Mouse (Mus musculus) embryo, embryonic 11.5 days (tissue): ENCODE results near the gene Tnxb.

Experiments used
- DNase-seq: peaks from one replicate; pipeline ENCODE4 v3.0.0-alpha.2; 2012; ENCODE audit warnings: low read depth, low spot score

The Tnxb gene

GRCm38 (mm10) chr17:34659181-34659896 lies 11.0 kb upstream of the Tnxb start:
- no peak for DNase-seq

DNA sequence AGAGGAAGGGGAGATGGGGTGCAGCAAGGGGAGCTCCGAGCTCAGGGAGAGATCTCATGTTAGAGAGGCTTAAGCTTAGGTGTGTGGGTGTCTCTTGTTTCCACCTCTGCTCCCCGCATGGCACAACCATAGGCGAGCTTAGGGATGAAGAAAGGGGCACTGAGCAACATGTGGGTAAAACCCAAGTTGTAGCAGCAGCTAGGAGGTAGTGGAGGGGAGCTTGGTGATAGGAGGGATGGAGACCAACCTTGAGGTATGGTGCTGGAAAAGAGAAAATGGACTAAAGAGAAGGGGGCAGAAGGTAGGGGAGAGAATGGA lies 10.5 kb upstream of the Tnxb start:
- DNase-seq: no peak

DNA sequence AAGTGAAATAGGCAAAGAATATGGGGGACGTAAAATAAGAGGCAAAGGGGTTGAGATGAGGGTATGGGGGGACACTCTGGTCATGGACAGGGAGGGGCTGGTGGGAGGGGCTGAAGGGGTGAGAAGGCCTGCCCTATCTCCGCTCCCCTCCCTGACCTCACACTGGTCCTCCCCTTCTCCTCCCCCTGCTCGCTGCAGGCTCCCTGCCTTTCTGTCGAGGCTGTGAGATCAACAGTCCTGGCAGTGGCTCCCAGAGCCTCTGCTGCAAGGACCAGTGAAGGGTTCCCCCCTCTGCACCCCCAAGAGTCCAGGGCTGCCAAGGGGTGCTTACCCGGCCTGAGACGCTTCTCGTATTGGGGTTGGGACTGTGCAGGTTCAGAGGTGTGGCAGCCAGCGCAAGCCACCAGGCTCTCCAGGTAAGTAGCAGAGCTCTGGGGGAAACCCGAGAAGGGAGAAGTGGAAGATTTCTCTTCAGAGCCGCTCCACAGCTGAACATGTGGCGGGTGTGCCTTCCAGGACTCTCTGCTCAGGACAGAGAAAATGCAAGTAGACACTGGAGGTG lies 10.0 kb upstream of the Tnxb start:
- no peak for DNase-seq

DNA sequence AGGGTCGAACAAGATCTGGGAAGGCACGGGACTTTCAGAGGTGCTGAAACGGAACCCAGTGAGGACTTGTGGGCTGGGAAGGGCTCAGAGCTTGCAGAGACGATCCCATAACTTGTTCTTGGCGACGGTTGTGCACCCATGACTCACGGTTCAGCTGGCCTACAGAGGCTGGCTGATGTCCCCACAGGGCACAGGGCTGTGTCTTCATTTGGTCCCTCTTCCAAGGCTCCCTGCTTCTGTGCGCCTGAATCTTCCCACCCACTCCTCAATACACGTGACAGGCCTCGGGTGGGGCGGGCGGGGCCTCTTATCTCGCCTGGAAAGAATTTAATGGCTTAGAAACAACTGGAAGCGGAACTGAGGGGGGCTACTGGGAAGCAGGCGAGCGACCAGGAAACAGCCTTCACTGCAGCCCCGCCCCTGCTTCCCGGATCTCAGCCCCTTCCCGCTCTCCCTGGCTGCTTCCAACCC lies 9.2 kb upstream of the Tnxb start:
- DNase-seq: no peak

GRCm38 (mm10) chr17:34662468-34662867 lies 7.9 kb upstream of the Tnxb start:
- no peak for DNase-seq

GRCm38 (mm10) chr17:34662978-34663377 lies 7.4 kb upstream of the Tnxb start:
- DNase-seq: no peak

DNA sequence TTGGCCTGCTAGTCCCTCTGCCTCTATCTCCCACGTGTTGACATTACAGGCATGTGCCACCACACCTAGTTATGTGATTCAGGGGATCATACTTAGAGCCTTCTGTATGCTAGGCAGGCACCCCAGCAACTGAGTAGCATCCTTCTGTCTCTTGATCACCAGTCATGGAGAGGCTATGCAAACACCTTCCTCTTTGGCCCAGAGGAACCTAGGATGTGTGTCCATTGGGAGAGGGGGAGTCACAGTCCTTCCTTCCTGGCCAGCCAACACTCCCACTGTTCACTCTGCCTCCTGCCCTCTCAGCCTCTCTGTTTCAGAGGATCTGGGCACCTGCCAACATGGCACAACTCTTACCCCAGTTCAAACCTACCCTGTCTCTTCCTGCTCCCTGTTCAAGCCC lies 6.8 kb upstream of the Tnxb start:
- DNase-seq: no peak

DNA sequence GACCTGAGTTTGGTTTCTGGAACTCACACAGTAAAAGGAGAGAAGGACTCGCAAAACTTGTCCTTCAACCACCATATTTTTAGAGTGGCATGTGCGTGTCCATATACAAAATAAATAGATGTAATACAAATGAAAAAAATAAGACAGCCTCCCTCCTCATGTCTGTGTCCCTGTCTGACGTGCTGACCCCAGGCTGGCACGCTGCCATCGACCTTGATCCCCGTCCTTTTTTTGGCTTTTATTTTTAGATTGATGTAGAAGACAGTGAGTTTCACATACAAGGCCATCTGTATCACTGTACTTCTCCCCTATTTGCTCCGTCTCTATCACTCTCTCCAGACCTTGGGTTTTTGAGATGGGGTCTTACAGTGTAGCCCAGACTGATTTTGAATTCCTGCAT lies 5.9 kb upstream of the Tnxb start:
- no peak for DNase-seq

DNA sequence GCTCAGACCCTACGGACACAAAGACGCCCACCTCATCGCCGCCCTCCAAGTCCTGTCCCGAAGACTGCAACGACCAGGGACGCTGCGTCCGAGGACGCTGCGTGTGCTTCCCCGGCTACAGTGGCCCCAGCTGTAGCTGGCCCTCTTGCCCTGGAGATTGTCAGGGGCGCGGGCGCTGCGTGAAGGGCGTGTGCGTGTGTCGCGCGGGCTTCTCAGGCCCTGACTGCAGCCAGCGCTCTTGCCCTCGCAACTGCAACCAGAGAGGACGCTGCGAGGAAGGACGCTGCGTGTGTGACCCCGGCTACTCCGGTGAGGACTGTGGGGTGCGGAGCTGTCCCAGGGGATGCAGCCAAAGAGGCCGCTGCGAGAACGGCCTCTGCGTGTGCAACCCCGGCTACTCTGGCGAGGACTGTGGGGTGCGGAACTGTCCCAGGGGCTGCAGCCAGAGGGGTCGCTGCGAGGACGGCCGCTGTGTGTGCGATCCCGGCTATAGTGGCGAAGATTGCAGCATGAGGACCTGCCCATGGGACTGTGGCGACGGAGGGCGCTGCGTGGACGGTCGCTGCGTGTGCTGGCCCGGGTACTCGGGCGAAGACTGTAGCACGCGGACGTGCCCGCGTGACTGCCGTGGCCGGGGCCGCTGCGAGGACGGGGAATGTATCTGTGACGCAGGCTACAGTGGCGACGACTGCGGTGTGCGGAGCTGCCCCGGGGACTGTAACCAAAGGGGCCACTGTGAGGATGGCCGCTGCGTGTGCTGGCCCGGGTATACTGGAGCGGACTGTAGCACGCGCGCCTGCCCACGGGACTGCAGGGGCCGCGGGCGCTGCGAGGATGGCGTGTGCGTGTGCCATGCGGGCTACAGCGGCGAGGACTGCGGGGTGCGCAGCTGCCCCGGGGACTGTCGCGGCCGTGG lies 1.1 kb downstream of the Tnxb start:
- no peak for DNase-seq

DNA sequence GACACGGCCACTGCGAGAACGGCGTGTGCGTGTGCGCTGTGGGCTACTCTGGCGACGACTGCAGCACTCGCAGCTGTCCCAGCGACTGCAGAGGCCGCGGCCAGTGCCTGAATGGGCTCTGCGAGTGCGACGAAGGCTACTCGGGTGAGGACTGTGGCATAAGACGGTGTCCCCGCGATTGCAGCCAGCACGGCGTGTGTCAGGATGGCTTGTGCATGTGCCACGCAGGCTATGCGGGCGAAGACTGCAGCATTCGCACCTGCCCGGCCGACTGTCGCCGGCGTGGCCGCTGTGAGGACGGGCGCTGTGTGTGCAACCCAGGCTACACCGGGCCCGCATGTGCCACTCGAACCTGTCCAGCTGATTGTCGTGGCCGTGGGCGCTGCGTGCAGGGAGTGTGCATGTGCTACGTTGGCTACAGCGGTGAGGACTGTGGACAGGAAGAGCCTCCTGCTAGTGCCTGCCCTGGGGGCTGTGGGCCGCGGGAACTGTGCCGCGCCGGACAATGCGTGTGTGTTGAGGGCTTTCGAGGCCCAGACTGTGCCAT lies 2.0 kb downstream of the Tnxb start:
- no peak for DNase-seq

GRCm38 (mm10) chr17:34673139-34673538 lies 2.8 kb downstream of the Tnxb start:
- DNase-seq: no peak

DNA sequence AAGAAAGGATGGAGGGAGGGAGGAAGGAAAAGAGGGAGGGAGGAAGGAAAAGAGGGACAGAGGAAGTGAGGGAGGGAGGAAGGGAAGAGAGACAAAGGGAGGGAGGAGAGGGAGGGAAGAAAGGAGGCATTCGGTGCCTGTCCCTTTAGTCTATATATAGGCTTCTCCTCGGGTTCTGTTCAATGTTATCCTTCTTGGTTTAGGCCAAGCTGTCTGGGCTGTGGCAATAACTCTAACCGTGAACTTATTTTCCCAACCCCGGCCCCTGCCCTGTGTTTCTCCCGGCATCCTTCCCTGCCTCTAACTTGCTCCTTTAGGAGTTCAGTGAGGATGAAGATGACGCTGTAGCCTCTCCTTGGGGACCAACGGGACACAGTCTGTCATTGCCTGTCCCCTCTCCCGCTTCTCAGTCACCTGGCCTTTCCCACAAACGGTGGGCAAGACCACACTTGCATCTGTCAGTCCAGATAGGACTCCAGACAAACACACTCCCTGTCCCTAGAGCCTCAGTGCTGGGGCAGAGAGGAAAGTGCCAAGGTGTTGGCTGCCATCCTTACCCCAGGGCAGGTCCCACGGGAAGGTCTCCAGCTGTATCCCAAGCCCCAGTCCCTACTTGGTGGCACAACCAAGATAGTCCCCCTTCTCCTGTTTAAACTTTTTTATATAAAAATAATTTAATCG lies 4.3 kb downstream of the Tnxb start:
- no peak for DNase-seq

GRCm38 (mm10) chr17:34675205-34676092 lies 5.1 kb downstream of the Tnxb start:
- DNase-seq: no peak

DNA sequence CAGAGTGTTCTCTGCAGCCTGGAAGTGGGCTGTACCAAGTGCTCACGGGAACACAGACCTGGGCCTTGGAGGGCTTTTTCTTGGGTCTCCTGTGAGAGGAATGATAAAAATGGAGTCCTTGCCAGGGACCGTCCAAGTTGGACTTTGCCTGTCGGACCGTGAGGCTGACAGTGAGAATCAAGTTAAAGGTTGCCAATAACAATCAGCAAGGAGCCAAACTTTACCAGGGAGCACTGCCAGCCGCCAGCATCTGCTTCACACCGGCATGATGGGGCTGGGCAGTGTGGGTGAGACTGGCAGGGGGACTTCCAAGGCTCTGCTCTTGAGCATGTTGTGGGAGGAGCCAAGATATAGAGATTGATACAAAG lies 5.7 kb downstream of the Tnxb start:
- no peak for DNase-seq

DNA sequence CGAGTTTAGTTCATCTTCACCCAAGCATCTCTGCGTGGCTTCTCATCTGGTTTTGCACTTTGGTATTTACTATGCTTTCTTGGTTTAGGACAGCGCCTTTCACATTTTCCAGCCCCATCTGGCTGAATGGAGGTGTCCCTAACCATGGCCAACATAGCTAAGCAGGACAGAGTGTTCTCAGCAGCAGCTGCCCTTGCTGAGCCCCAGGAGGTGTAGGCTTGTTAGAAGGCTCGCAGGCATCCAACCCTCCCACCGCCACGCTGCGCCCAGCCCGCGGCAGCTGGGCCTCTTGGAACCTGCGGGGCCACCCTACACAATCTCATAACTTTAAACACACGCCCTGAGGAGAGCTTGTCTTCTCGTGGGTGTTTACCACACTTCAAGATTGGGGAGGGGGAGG lies 6.3 kb downstream of the Tnxb start:
- DNase-seq: no peak

GRCm38 (mm10) chr17:34680191-34680590 lies 9.9 kb downstream of the Tnxb start:
- no peak for DNase-seq

GRCm38 (mm10) chr17:34680621-34681020 lies 10.3 kb downstream of the Tnxb start:
- no peak for DNase-seq

DNA sequence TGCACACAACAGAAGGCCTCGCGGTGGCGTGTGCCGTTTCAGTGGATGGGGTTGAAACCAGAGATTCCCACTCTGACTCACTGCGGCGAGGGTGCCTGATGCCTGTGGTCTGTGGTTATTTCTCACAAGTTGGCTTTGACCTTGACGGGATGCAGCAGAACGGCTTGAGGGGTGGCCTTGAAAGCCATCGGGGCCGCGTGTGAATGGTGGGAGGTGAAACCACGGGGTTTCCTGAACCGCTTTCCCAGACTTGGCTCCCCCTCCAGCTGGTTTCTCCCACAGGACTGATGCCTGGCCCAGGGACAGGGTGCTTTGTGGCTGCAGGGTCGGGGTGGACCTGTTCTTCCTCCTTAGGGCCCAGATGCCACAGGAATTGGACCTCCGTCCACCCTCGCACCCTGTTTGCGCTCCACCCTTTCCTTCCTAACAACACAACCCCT lies 10.8 kb downstream of the Tnxb start:
- DNase-seq: no peak

DNA sequence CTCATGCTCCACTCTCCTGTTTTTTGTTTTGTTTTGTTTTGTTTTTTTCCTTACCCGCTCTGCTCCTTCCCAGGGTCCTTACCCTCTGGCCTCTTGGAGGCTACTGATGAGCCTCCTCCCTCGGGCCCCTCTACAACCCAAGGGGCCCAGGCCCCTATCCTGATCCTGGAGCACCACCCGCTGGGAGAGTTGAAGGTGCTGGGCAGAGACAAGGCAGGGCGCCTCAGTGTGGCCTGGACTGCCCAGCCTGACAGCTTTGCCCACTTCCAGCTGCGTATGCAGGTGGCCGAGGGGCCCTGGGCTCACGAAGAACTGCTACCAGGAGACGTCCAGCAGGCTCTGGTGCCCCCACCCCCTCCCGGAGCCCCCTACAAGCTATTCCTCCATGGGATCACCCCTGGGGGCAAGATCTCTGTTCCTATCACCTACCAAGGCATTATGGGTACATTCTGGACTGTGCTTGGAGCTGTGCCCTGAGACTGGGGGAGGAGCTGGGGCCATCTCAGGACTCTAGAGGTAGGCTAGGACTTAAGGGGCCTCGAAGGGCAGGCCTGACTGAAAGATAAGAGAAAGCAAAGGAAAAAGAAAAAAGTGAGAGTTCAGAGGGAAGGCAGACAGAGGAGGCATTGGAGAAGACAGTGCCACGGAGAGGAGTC lies 11.7 kb downstream of the Tnxb start:
- no peak for DNase-seq

DNA sequence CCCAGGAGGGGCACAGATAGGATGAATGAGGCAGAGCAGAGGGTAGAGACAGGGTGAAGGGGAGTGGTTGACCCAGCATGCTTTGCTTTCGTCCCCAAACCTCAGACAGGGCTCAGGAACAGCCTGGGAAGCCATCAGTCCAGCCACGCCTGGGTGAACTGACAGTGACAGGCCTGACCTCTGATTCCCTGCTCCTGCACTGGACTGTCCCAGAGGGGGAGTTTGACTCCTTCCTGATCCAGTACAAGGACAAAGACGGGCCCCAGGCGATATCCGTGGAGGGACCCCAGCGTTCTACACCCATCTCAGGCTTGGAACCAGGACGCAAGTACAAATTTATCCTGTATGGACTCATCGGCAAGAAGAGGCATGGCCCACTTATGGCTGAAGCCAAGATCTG lies 12.8 kb downstream of the Tnxb start:
- DNase-seq: no peak
